Mouse (Mus musculus) ES-E14 (cell line): ENCODE data around the gene Iqcf5. TPM values are rescaled to one million over a fixed set of nuclear protein-coding genes. Genes with fewer than 3 reads are reported as not detected.

Source experiments
- DNase-seq: peaks from one replicate; pipeline ENCODE4 v3.0.0-alpha.2; 2013; ENCODE audit warnings: low read depth, low spot score
- H3K27ac ChIP-seq: 2 replicates; pipeline ENCODE4 v1.5.1; 2012; ENCODE audit warnings: low read depth, mild to moderate bottlenecking, low read length, moderate library complexity, mixed read lengths; ENCODE audit not compliant: poor library complexity, insufficient read depth, severe bottlenecking
- H3K36me3 ChIP-seq: 2 replicates; pipeline ENCODE4 v1.6.1; 2012; ENCODE audit warnings: mild to moderate bottlenecking, low read length, moderate library complexity, mixed read lengths; ENCODE audit not compliant: control insufficient read depth, poor library complexity, insufficient read depth, severe bottlenecking
- H3K4me1 ChIP-seq, 2 experiments: fragments of 150-350 bp in 1 of 2; sonication (generic) in 1 of 2; 2 replicates each; pipeline ENCODE4 v1.6.1; 2012; ENCODE audit warnings: low read length in 2 of 2, mild to moderate bottlenecking in 1 of 2, mixed read lengths in 1 of 2; ENCODE audit not compliant: control insufficient read depth in 2 of 2, insufficient read depth in 2 of 2, poor library complexity in 1 of 2
- H3K4me3 ChIP-seq, 2 experiments: fragments of 150-350 bp in 1 of 2; sonication (generic) in 1 of 2; 2 replicates each; pipeline ENCODE4 v1.5.1; 2012; ENCODE audit warnings: low read length in 2 of 2, low read depth in 1 of 2, mild to moderate bottlenecking in 1 of 2, mixed read lengths in 1 of 2; ENCODE audit not compliant: insufficient read depth in 1 of 2, poor library complexity in 1 of 2, severe bottlenecking in 1 of 2
- H3K9ac ChIP-seq: 2 replicates; pipeline ENCODE4 v1.6.1; 2012; ENCODE audit warnings: low read depth, mild to moderate bottlenecking, low read length, mixed read lengths; ENCODE audit not compliant: poor library complexity, insufficient read depth, severe bottlenecking
- H3K9me3 ChIP-seq: fragments of 150-350 bp; sonication (generic); 2 replicates; pipeline ENCODE4 v1.6.1; 2012; ENCODE audit warnings: low read depth, mild to moderate bottlenecking, low read length; ENCODE audit not compliant: control insufficient read depth, insufficient read depth
- CHD2 ChIP-seq: IDR thresholded peaks from 2 replicates; pipeline ENCODE4 v1.6.1; 2014; ENCODE audit warnings: mild to moderate bottlenecking, low read depth, low read length, inconsistent platforms
- HCFC1 ChIP-seq: IDR thresholded peaks from 2 replicates; pipeline ENCODE4 v1.6.1; 2012; ENCODE audit warnings: low read length, inconsistent platforms, borderline replicate concordance; ENCODE audit not compliant: insufficient read depth
- MAFK ChIP-seq: IDR thresholded peaks from 2 replicates; pipeline ENCODE4 v1.6.1; 2014; ENCODE audit warnings: mild to moderate bottlenecking, low read depth, low read length, inconsistent platforms; ENCODE audit not compliant: insufficient read depth
- ZC3H11A ChIP-seq: IDR thresholded peaks from 2 replicates; pipeline ENCODE4 v1.6.1; 2012; ENCODE audit warnings: low read depth, mild to moderate bottlenecking, inconsistent platforms, low read length, borderline replicate concordance
- ZNF384 ChIP-seq: IDR thresholded peaks from 2 replicates; pipeline ENCODE4 v1.6.1; 2012; ENCODE audit warnings: low read depth, low read length, inconsistent platforms
- in situ Hi-C, 2 experiments: fragments of 600-800 bp; cut with MboI; formaldehyde crosslinking; loops; one replicate each; pipeline ENCODE4 v1.15.1; 2025; ENCODE audit warnings: low sequenced_read_pairs in 2 of 2, inconsistent platforms in 1 of 2; ENCODE audit not compliant: unreplicated experiment in 2 of 2
- total RNA-seq: library from RNA; depleted of rRNA; stranded (reverse); fragments of 300-350 nt; gene quantifications from 2 replicates; pipeline ENCODE4 v1.2.3, GENCODE M21; 2012

The Iqcf5 gene
- total RNA-seq, 1 experiment = 0.89 TPM

DNA sequence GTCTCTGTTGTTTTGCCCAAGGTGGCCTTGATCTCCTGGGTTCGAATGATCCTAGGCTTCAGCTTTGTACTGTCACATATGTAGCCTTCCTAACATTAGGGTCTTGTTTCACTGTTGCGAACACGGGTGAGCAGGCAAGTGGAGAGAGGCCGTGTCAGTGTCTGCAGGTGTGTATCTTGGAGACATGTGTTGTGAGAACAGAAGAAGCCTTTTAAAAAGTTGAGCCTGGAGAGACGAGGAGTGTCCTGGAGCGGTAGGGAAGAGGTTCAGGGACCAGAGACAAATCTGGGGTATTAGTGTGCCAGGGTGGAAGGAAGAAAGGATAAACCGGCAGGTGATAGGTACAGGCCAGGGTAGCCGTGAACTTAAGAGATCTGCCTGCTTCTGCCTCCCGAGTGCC lies 36.3 kb upstream of the Iqcf5 start:
- peaks cover 5 to 19% of the 10 kb centered on the region in 2 experiments; a peak in 2 of 4 replicates for H3K4me1 ChIP-seq
- peak overlapping the region; percentile 86; the same call in 1 of the 2 replicates for H3K9ac ChIP-seq
- no peak overlapping the region for H3K27ac ChIP-seq
- DNase-seq = no peak
- in situ Hi-C loops = no loop called here
- H3K36me3 ChIP-seq = peaks cover 31% of the 10 kb centered on the region
- TF ChIP-seq ZNF384 = no peak
- H3K4me3 ChIP-seq = peak overlapping the region; percentile 76 to 86
- H3K9me3 ChIP-seq = no peaks in the 10 kb centered on the region

- in situ Hi-C loops = no loop called here
- no peaks in the 10 kb centered on the region for H3K9me3 ChIP-seq
- no peak for DNase-seq
- H3K9ac ChIP-seq = no peak overlapping the region
- H3K4me1 ChIP-seq = peaks cover 3 to 23% of the 10 kb centered on the region in 2 experiments; a peak in 2 of 4 replicates
- H3K36me3 ChIP-seq = peaks cover 52% of the 10 kb centered on the region
- H3K27ac ChIP-seq = no peak overlapping the region
- no peak overlapping the region for H3K4me3 ChIP-seq
- TF ChIP-seq HCFC1 = no peak
- no peak for TF ChIP-seq CHD2
- no peak for TF ChIP-seq MAFK
- no peak for TF ChIP-seq ZNF384
- TF ChIP-seq ZC3H11A = no peak
Measured at GRCm38 (mm10) chr9:106480541-106480940, 33.8 kb upstream of the Iqcf5 start.

DNA sequence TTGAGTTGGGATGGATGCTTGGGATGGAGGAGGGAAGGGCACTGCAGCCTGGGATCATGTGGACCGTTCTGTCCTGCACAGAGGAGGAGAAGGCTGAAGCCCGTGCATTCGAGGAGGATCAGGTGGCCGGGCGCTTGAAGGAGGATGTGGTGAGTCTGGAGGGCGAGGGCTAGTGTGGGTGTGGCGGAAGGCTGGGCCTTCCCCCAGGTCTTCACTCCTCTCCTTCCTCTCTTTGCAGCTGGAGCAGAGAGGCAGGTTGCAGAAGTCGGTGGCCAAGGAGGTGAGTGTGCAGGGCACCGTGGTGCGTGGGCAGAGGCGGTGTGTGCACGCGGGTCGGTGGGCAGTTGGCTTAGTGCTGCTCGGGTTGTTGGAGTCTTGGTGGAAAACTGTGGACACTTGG lies 33.3 kb upstream of the Iqcf5 start:
- no peak overlapping the region for H3K4me3 ChIP-seq
- peaks cover 52% of the 10 kb centered on the region for H3K36me3 ChIP-seq
- in situ Hi-C loops = no loop called here
- peaks cover 3 to 22% of the 10 kb centered on the region in 2 experiments; a peak in 2 of 4 replicates for H3K4me1 ChIP-seq
- TF ChIP-seq CHD2 (no peak), HCFC1 (no peak), ZNF384 (no peak), ZC3H11A (no peak), MAFK (no peak)
- DNase-seq = no peak
- H3K9me3 ChIP-seq = no peaks in the 10 kb centered on the region
- no peak overlapping the region for H3K9ac ChIP-seq
- H3K27ac ChIP-seq = no peak overlapping the region

- Histone ChIP-seq H3K9ac (no peak overlapping the region), H3K36me3 (peaks cover 52% of the 10 kb centered on the region), H3K9me3 (no peaks in the 10 kb centered on the region), H3K27ac (no peak overlapping the region), H3K4me1 (peaks cover 0 to 17% of the 10 kb centered on the region in 2 experiments; a peak in 2 of 4 replicates), H3K4me3 (no peak overlapping the region)
- no peak for DNase-seq
- no peak for TF ChIP-seq ZNF384
- TF ChIP-seq MAFK = no peak
- TF ChIP-seq ZC3H11A = no peak
- TF ChIP-seq CHD2 = no peak
- in situ Hi-C loops = no loop called here
Measured at GRCm38 (mm10) chr9:106481676-106482075, 32.7 kb upstream of the Iqcf5 start.

DNA sequence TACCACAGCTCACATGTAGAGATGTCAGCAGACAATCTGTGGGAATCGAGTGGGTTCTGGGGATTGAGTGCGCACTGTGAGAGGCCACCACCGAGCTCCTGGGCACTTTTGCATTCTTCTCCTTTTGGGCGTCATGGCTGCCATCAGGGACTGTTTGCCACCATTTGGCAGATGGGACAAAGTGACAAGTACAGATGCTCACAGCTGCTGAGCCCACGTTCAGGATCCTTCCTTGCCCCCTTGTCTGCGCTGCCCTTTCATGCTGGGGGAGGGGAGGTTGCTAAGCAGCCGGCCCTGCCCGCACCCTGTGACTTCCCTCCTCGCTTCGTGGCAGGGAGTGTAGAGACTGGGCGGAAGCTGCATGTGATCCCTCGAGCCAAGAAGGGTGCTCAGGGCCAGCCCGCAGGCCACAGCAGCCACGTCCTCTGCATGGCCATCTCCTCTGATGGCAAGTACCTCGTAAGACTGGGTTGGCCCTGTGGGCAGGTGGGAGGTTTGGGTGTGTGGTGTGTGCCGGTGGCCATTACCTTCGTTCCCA lies 31.7 kb upstream of the Iqcf5 start:
- no peak overlapping the region; the same call in 1 of the 2 replicates for H3K27ac ChIP-seq
- in situ Hi-C loops = no loop called here
- H3K9ac ChIP-seq = no peak overlapping the region
- no peak for DNase-seq
- peaks cover 52% of the 10 kb centered on the region for H3K36me3 ChIP-seq
- peak overlapping the region in 1 of 2 experiments; percentile 15; a peak in 1 of 4 replicates for H3K4me3 ChIP-seq
- H3K4me1 ChIP-seq = peaks cover 0 to 17% of the 10 kb centered on the region in 2 experiments; a peak in 2 of 4 replicates
- no peak for TF ChIP-seq HCFC1
- no peak for TF ChIP-seq CHD2
- no peak for TF ChIP-seq ZC3H11A
- no peak for TF ChIP-seq ZNF384
- TF ChIP-seq MAFK = no peak
- no peaks in the 10 kb centered on the region for H3K9me3 ChIP-seq
